Mouse (Mus musculus): ENCODE measurements around the gene Gm49340. TPM values are rescaled to one million over a fixed set of nuclear protein-coding genes. Genes with fewer than 3 reads are reported as not detected.

Gm49340 gene
- polyA plus RNA-seq, 1 experiment from 2014 or later, result not detected

DNA sequence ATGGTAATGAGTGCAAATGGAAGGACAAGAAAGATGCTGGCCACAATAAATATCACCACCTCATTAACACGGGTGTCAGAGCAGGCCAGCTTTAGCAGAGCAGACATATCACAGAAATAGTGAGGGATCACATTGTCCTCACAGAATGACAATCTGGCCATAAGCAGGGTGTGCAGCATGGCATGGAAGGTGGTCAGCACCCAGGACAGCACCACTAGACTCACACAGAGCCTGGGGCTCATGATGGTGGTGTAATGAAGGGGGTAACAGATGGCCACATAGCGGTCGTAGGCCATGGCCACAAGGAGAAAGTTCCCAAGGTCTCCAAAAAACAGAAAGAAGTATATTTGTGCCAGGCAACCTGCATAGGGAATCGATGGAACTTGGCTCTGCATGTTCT lies 65.8 kb downstream of the Gm49340 start:
- ATAC-seq (replicated peaks; ENCODE audit: low FRiP score) (no peak), DNase-seq (ENCODE audit: low spot score) (no peak)
- Histone ChIP-seq H3K27me3 (replicated peaks; ENCODE audit: control insufficient read depth, insufficient read depth, low read length) (no peaks in the 10 kb centered on the region), H3K27ac (ENCODE audit: low read depth, low read length) (no peak overlapping the region), H3K4me3 (ENCODE audit: low read depth, low read length) (no peak overlapping the region), H3K4me1 (replicated peaks; ENCODE audit: control insufficient read depth, insufficient read depth, low read length) (no peaks in the 10 kb centered on the region), H3K4me2 (no peak overlapping the region), H3K9ac (ENCODE audit: low read depth, low read length) (no peak overlapping the region), H3K9me3 (ENCODE audit: control insufficient read depth, low read length) (no peaks in the 10 kb centered on the region), H3K36me3 (ENCODE audit: control insufficient read depth, insufficient read depth, low read length) (no peaks in the 10 kb centered on the region)
- WGBS, result 62% methylated on average over 4 of the region's 4 CpGs

DNA sequence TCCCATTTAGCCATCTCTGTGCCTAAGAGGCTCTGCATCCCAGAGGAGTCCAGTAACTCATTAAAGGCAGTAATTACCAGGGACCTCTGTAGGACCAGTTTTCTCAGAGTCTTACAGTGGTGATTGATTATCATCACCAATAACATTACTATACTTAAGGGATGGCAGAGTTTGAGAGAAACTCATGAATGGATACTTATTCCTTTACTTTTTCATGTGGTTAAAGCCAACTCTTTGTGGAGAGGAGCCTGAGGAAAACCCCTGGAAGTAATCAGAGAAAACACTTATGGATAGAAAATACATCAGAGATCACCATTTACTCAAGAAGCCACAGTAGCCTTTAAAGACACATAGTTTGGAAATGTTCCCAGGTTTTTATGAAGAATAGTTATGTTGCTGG lies 70.0 kb downstream of the Gm49340 start, which contains the start of gene Olfr1:
Gene Olfr1, minus strand, starts transcription at position 101 of the 400 bp plus-strand sequence.
- no peak within 1 kb of the TSS for H3K4me3 ChIP-seq (ENCODE audit: low read depth, low read length)
- DNase-seq (ENCODE audit: low spot score) (no peak), ATAC-seq (replicated peaks; ENCODE audit: low FRiP score) (no peak)
- no peaks in the 10 kb centered on the region for H3K27me3 ChIP-seq (replicated peaks; ENCODE audit: control insufficient read depth, insufficient read depth, low read length)
- no peak within 1 kb of the TSS for H3K27ac ChIP-seq (ENCODE audit: low read depth, low read length)
- no peaks in the 10 kb centered on the region for H3K36me3 ChIP-seq (ENCODE audit: control insufficient read depth, insufficient read depth, low read length)
- H3K9ac ChIP-seq (ENCODE audit: low read depth, low read length), result no peak within 1 kb of the TSS
- no peaks in the 10 kb centered on the region for H3K4me1 ChIP-seq (replicated peaks; ENCODE audit: control insufficient read depth, insufficient read depth, low read length)
- H3K9me3 ChIP-seq (ENCODE audit: control insufficient read depth, low read length), result no peaks in the 10 kb centered on the region
- H3K4me2 ChIP-seq, result no peak within 1 kb of the TSS

Other genes starting within 250 kb of the Gm49340 start
- gene Itgae, start 239.2 kb upstream of the Gm49340 start, polyA plus RNA-seq (2014; fragmentation: Nextera tagmentation; extraction: Ambion mirVana), result 0.43 and 0.60 TPM in 2 replicates
- 24.2 and 25.1 TPM in 2 replicates for gene Haspin, start 191.4 kb upstream of the Gm49340 start, polyA plus RNA-seq (2014; fragmentation: Nextera tagmentation; extraction: Ambion mirVana)
- 0.62 and 0.68 TPM in 2 replicates for gene P2rx5, start 169.3 kb upstream of the Gm49340 start, polyA plus RNA-seq (2014; fragmentation: Nextera tagmentation; extraction: Ambion mirVana)
- gene Emc6, start 152.7 kb upstream of the Gm49340 start, polyA plus RNA-seq (2014; fragmentation: Nextera tagmentation; extraction: Ambion mirVana), result 145 and 148 TPM in 2 replicates
- gene Tax1bp3, start 152.7 kb upstream of the Gm49340 start, polyA plus RNA-seq (2014; fragmentation: Nextera tagmentation; extraction: Ambion mirVana), result 81.1 and 85.3 TPM in 2 replicates
- 11.7 and 12.3 TPM in 2 replicates for gene Ctns, start 130.7 kb upstream of the Gm49340 start, polyA plus RNA-seq (2014; fragmentation: Nextera tagmentation; extraction: Ambion mirVana)
- gene Shpk, start 130.3 kb upstream of the Gm49340 start, polyA plus RNA-seq (2014; fragmentation: Nextera tagmentation; extraction: Ambion mirVana), result 2.6 and 2.7 TPM in 2 replicates
- not detected in 2 replicates for gene Trpv1, start 95.4 kb upstream of the Gm49340 start, polyA plus RNA-seq (2014; fragmentation: Nextera tagmentation; extraction: Ambion mirVana)
- gene Trpv3, start 62.4 kb upstream of the Gm49340 start, polyA plus RNA-seq (2014; fragmentation: Nextera tagmentation; extraction: Ambion mirVana), result 0.04 TPM in 1 of 2 replicates, not detected in the other
- gene Aspa, start 145 bp upstream of the Gm49340 start, polyA plus RNA-seq (2014; fragmentation: Nextera tagmentation; extraction: Ambion mirVana), result 0.82 and 2.1 TPM in 2 replicates
- 0.32 TPM in 1 of 2 replicates, not detected in the other for gene Spata22, start within 50 bp of the Gm49340 start, polyA plus RNA-seq (2014; fragmentation: Nextera tagmentation; extraction: Ambion mirVana)
- 0.16 TPM in 1 of 2 replicates, not detected in the other for gene Olfr20, start 21.0 kb downstream of the Gm49340 start, polyA plus RNA-seq (2014; fragmentation: Nextera tagmentation; extraction: Ambion mirVana)
- gene Olfr376, start 41.5 kb downstream of the Gm49340 start, polyA plus RNA-seq (2014; fragmentation: Nextera tagmentation; extraction: Ambion mirVana), result not detected in 2 replicates
- not detected in 2 replicates for gene Olfr1, start 69.9 kb downstream of the Gm49340 start, polyA plus RNA-seq (2014; fragmentation: Nextera tagmentation; extraction: Ambion mirVana)
- not detected in 2 replicates for gene Olfr378, start 98.7 kb downstream of the Gm49340 start, polyA plus RNA-seq (2014; fragmentation: Nextera tagmentation; extraction: Ambion mirVana)
- not detected in 2 replicates for gene Olfr380, start 127.8 kb downstream of the Gm49340 start, polyA plus RNA-seq (2014; fragmentation: Nextera tagmentation; extraction: Ambion mirVana)
- gene Olfr381, start 161.9 kb downstream of the Gm49340 start, polyA plus RNA-seq (2014; fragmentation: Nextera tagmentation; extraction: Ambion mirVana), result not detected in 2 replicates
- gene Olfr382, start 187.5 kb downstream of the Gm49340 start, polyA plus RNA-seq (2014; fragmentation: Nextera tagmentation; extraction: Ambion mirVana), result not detected in 2 replicates